Mouse (Mus musculus): ENCODE measurements around the gene Polr3c. TPM values are rescaled to one million over a fixed set of nuclear protein-coding genes. Genes with fewer than 3 reads are reported as not detected.

The Polr3c gene
- 27.0 and 27.1 TPM in 2 replicates for polyA plus RNA-seq (2014; fragmentation: Nextera tagmentation; extraction: Ambion mirVana)

- no peaks in the 10 kb centered on the region for H3K9me3 ChIP-seq (ENCODE audit: control insufficient read depth, low read length)
- peaks cover 17% of the 10 kb centered on the region for H3K36me3 ChIP-seq (ENCODE audit: control insufficient read depth, insufficient read depth, low read length)
- H3K9ac ChIP-seq (ENCODE audit: low read length): peak within 1 kb of the TSS; percentile 93
- peak within 1 kb of the TSS; percentile 89 to 96 for H3K4me3 ChIP-seq (ENCODE audit: control insufficient read depth in 1 of 2, insufficient read depth in 1 of 2, low read depth in 1 of 2, low read length in 2 of 2)
- ATAC-seq (ENCODE audit: insufficient number of reproducible peaks, insufficient read depth, low FRiP score, low read depth): peak; percentile 96
- peak within 1 kb of the TSS; percentile 81 for H3K4me2 ChIP-seq (ENCODE audit: low read length)
- WGBS: under 1% methylated on average over 47 of the region's 52 CpGs
- H3K27me3 ChIP-seq (ENCODE audit: control insufficient read depth, insufficient read depth, low read length): no peaks in the 10 kb centered on the region
- peaks cover 5 to 43% of the 10 kb centered on the region in 2 experiments for H3K4me1 ChIP-seq (ENCODE audit: control insufficient read depth in 2 of 2, insufficient read depth in 2 of 2, low read length in 2 of 2)
- peak within 1 kb of the TSS; percentile 74 to 88 for H3K27ac ChIP-seq (replicated peaks in 1 of 2; ENCODE audit: control insufficient read depth in 1 of 2, insufficient read depth in 1 of 2, low read depth in 2 of 2, low read length in 2 of 2)
Observed at GRCm38 (mm10) chr3:96727343-96727827, at the start of gene Polr3c, which contains the start of gene Rnf115. Gene Polr3c (minus strand): TSS chr3:96727628. Gene Rnf115 (plus strand): TSS chr3:96727664.

GRCm38 (mm10) chr3:96777120-96777519, 49.7 kb upstream of the Polr3c start:
- H3K4me1 ChIP-seq (ENCODE audit: control insufficient read depth in 2 of 2, insufficient read depth in 2 of 2, low read length in 2 of 2): peaks cover 0 to 7% of the 10 kb centered on the region in 2 experiments; a peak in 3 of 4 replicates
- H3K4me2 ChIP-seq (ENCODE audit: low read length): no peak overlapping the region
- H3K27ac ChIP-seq (replicated peaks in 1 of 2; ENCODE audit: control insufficient read depth in 1 of 2, insufficient read depth in 1 of 2, low read depth in 2 of 2, low read length in 2 of 2): no peak overlapping the region
- no peak overlapping the region for H3K4me3 ChIP-seq (ENCODE audit: control insufficient read depth in 1 of 2, insufficient read depth in 1 of 2, low read depth in 1 of 2, low read length in 2 of 2)
- H3K36me3 ChIP-seq (ENCODE audit: control insufficient read depth, insufficient read depth, low read length): peaks cover 17% of the 10 kb centered on the region
- no peaks in the 10 kb centered on the region for H3K27me3 ChIP-seq (ENCODE audit: control insufficient read depth, insufficient read depth, low read length)
- ATAC-seq (ENCODE audit: insufficient number of reproducible peaks, insufficient read depth, low FRiP score, low read depth): no peak
- no peaks in the 10 kb centered on the region for H3K9me3 ChIP-seq (ENCODE audit: control insufficient read depth, low read length)
- 88% methylated on average over 3 of the region's 3 CpGs for WGBS
- no peak overlapping the region for H3K9ac ChIP-seq (ENCODE audit: low read length)

GRCm38 (mm10) chr3:96772949-96773348, 45.5 kb upstream of the Polr3c start:
- peaks cover 0 to 7% of the 10 kb centered on the region in 2 experiments; a peak in 3 of 4 replicates for H3K4me1 ChIP-seq (ENCODE audit: control insufficient read depth in 2 of 2, insufficient read depth in 2 of 2, low read length in 2 of 2)
- no peak overlapping the region for H3K27ac ChIP-seq (replicated peaks in 1 of 2; ENCODE audit: control insufficient read depth in 1 of 2, insufficient read depth in 1 of 2, low read depth in 2 of 2, low read length in 2 of 2)
- ATAC-seq (ENCODE audit: insufficient number of reproducible peaks, insufficient read depth, low FRiP score, low read depth): peak; percentile 59; the same call in 1 of the 2 replicates

GRCm38 (mm10) chr3:96769971-96770370, 42.5 kb upstream of the Polr3c start:
- no peak overlapping the region for H3K4me2 ChIP-seq (ENCODE audit: low read length)
- H3K27ac ChIP-seq (replicated peaks in 1 of 2; ENCODE audit: control insufficient read depth in 1 of 2, insufficient read depth in 1 of 2, low read depth in 2 of 2, low read length in 2 of 2): no peak overlapping the region
- no peaks in the 10 kb centered on the region for H3K36me3 ChIP-seq (ENCODE audit: control insufficient read depth, insufficient read depth, low read length)
- no peak overlapping the region for H3K9ac ChIP-seq (ENCODE audit: low read length)
- H3K9me3 ChIP-seq (ENCODE audit: control insufficient read depth, low read length): no peaks in the 10 kb centered on the region
- ATAC-seq (ENCODE audit: insufficient number of reproducible peaks, insufficient read depth, low FRiP score, low read depth): no peak
- no peak overlapping the region for H3K4me3 ChIP-seq (ENCODE audit: control insufficient read depth in 1 of 2, insufficient read depth in 1 of 2, low read depth in 1 of 2, low read length in 2 of 2)
- WGBS: 84% methylated on average over 5 of the region's 5 CpGs
- peaks cover 0 to 11% of the 10 kb centered on the region in 2 experiments; a peak in 3 of 4 replicates for H3K4me1 ChIP-seq (ENCODE audit: control insufficient read depth in 2 of 2, insufficient read depth in 2 of 2, low read length in 2 of 2)
- no peaks in the 10 kb centered on the region for H3K27me3 ChIP-seq (ENCODE audit: control insufficient read depth, insufficient read depth, low read length)

More at GRCm38 (mm10) chr3:96772949-96773348, 45.5 kb upstream of the Polr3c start:
- Histone ChIP-seq H3K4me3 (ENCODE audit: control insufficient read depth in 1 of 2, insufficient read depth in 1 of 2, low read depth in 1 of 2, low read length in 2 of 2) (no peak overlapping the region), H3K27me3 (ENCODE audit: control insufficient read depth, insufficient read depth, low read length) (no peaks in the 10 kb centered on the region), H3K4me2 (ENCODE audit: low read length) (no peak overlapping the region), H3K36me3 (ENCODE audit: control insufficient read depth, insufficient read depth, low read length) (peaks cover 17% of the 10 kb centered on the region), H3K9me3 (ENCODE audit: control insufficient read depth, low read length) (no peaks in the 10 kb centered on the region), H3K9ac (ENCODE audit: low read length) (no peak overlapping the region)
- 15% methylated on average over 1 of the region's 1 CpGs for WGBS

- H3K27ac ChIP-seq (replicated peaks in 1 of 2; ENCODE audit: control insufficient read depth in 1 of 2, insufficient read depth in 1 of 2, low read depth in 2 of 2, low read length in 2 of 2): no peak overlapping the region
- H3K4me3 ChIP-seq (ENCODE audit: control insufficient read depth in 1 of 2, insufficient read depth in 1 of 2, low read depth in 1 of 2, low read length in 2 of 2): no peak overlapping the region
- 0 out of 2 replicates have a peak, but pooled peaks cover 3% of the 10 kb centered on the region for H3K36me3 ChIP-seq (ENCODE audit: control insufficient read depth, insufficient read depth, low read length)
- no peak for ATAC-seq (ENCODE audit: insufficient number of reproducible peaks, insufficient read depth, low FRiP score, low read depth)
- H3K27me3 ChIP-seq (ENCODE audit: control insufficient read depth, insufficient read depth, low read length): no peaks in the 10 kb centered on the region
- no peaks in the 10 kb centered on the region for H3K9me3 ChIP-seq (ENCODE audit: control insufficient read depth, low read length)
- H3K4me1 ChIP-seq (ENCODE audit: control insufficient read depth in 2 of 2, insufficient read depth in 2 of 2, low read length in 2 of 2): 0 out of 4 replicates have a peak, but pooled peaks cover 0 to 4% of the 10 kb centered on the region in 2 experiments
- no peak overlapping the region for H3K9ac ChIP-seq (ENCODE audit: low read length)
- no peak overlapping the region for H3K4me2 ChIP-seq (ENCODE audit: low read length)
- WGBS: 88% methylated on average over 1 of the region's 1 CpGs
Observed at GRCm38 (mm10) chr3:96764528-96764927, 37.1 kb upstream of the Polr3c start.

- no peak for ATAC-seq (ENCODE audit: insufficient number of reproducible peaks, insufficient read depth, low FRiP score, low read depth)
- WGBS: 87% methylated on average over 4 of the region's 4 CpGs
- no peak overlapping the region for H3K4me3 ChIP-seq (ENCODE audit: control insufficient read depth in 1 of 2, insufficient read depth in 1 of 2, low read depth in 1 of 2, low read length in 2 of 2)
Observed at GRCm38 (mm10) chr3:96759695-96760094, 32.3 kb upstream of the Polr3c start.

GRCm38 (mm10) chr3:96757691-96758090, 30.3 kb upstream of the Polr3c start:
- no peak for ATAC-seq (ENCODE audit: insufficient number of reproducible peaks, insufficient read depth, low FRiP score, low read depth)
- WGBS: 40% methylated on average over 7 of the region's 7 CpGs
- Histone ChIP-seq H3K27ac (replicated peaks in 1 of 2; ENCODE audit: control insufficient read depth in 1 of 2, insufficient read depth in 1 of 2, low read depth in 2 of 2, low read length in 2 of 2) (peak overlapping the region in 1 of 2 experiments; percentile 64; a peak in 1 of 4 replicates), H3K36me3 (ENCODE audit: control insufficient read depth, insufficient read depth, low read length) (peaks cover 10% of the 10 kb centered on the region; the same call in 1 of the 2 replicates), H3K27me3 (ENCODE audit: control insufficient read depth, insufficient read depth, low read length) (no peaks in the 10 kb centered on the region), H3K9me3 (ENCODE audit: control insufficient read depth, low read length) (no peaks in the 10 kb centered on the region), H3K9ac (ENCODE audit: low read length) (no peak overlapping the region), H3K4me1 (ENCODE audit: control insufficient read depth in 2 of 2, insufficient read depth in 2 of 2, low read length in 2 of 2) (peaks cover 3 to 11% of the 10 kb centered on the region in 2 experiments; a peak in 3 of 4 replicates), H3K4me2 (ENCODE audit: low read length) (no peak overlapping the region), H3K4me3 (ENCODE audit: control insufficient read depth in 1 of 2, insufficient read depth in 1 of 2, low read depth in 1 of 2, low read length in 2 of 2) (no peak overlapping the region)

More at GRCm38 (mm10) chr3:96759695-96760094, 32.3 kb upstream of the Polr3c start:
- Histone ChIP-seq H3K36me3 (ENCODE audit: control insufficient read depth, insufficient read depth, low read length) (peaks cover 7% of the 10 kb centered on the region; the same call in 1 of the 2 replicates), H3K9me3 (ENCODE audit: control insufficient read depth, low read length) (no peaks in the 10 kb centered on the region), H3K4me1 (ENCODE audit: control insufficient read depth in 2 of 2, insufficient read depth in 2 of 2, low read length in 2 of 2) (peaks cover 3 to 11% of the 10 kb centered on the region in 2 experiments; a peak in 3 of 4 replicates), H3K27ac (replicated peaks in 1 of 2; ENCODE audit: control insufficient read depth in 1 of 2, insufficient read depth in 1 of 2, low read depth in 2 of 2, low read length in 2 of 2) (no peak overlapping the region), H3K27me3 (ENCODE audit: control insufficient read depth, insufficient read depth, low read length) (no peaks in the 10 kb centered on the region), H3K9ac (ENCODE audit: low read length) (no peak overlapping the region), H3K4me2 (ENCODE audit: low read length) (no peak overlapping the region)

Measured in heart, embryonic 14.5 days (tissue).